Mouse (Mus musculus): ENCODE results near the gene Igfbp7.

- no peak for TF ChIP-seq CTCF (IDR thresholded peaks at IDR 0.05; ENCODE audit: low read depth)
- no peak for TF ChIP-seq EP300 (optimal IDR thresholded peaks at IDR 0.05)
Measured at GRCm38 (mm10) chr5:77367682-77368081, 40.2 kb downstream of the Igfbp7 start.

Data from stomach, postnatal 0 days (tissue).